Mouse (Mus musculus): ENCODE results near the gene Rtn4rl1. TPM values are rescaled to one million over a fixed set of nuclear protein-coding genes. Genes with fewer than 3 reads are reported as not detected.

Rtn4rl1 gene
- polyA plus RNA-seq, 1 experiment from 2014 or later, result 16.5 TPM

DNA sequence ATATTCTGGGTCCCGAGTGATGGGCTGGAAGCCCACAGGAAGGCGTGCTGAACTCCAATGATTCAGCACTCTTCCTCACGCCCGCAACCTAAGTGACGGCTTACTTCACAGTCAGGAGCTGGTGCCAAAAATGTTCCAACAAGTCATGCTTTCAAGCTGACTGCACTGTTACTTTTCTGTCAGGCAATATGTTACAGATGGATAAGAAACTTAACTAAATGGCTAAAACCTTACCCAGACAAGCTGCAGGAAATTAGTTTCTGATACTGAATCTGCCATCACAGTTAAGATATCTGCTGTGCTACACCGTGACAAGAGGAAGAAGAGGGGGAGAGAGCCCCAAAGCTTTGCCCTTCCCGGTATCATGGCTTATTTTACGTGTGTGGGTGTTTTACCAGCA lies 120.3 kb downstream of the Rtn4rl1 start:
- H3K27me3 ChIP-seq (ENCODE audit: control insufficient read depth, insufficient read depth, low read length), result no peaks in the 10 kb centered on the region
- 94% methylated on average over 8 of the region's 8 CpGs for WGBS
- H3K9me3 ChIP-seq (ENCODE audit: control insufficient read depth, low read length), result no peaks in the 10 kb centered on the region
- peaks cover 8% of the 10 kb centered on the region; the same call in 1 of the 2 replicates for H3K4me1 ChIP-seq (ENCODE audit: control insufficient read depth, insufficient read depth, low read length)
- DNase-seq, result no peak
- no peak overlapping the region for H3K4me3 ChIP-seq (replicated peaks; ENCODE audit: low read depth, low read length)
- H3K9ac ChIP-seq (replicated peaks; ENCODE audit: low read length), result no peak overlapping the region
- no peak overlapping the region for H3K27ac ChIP-seq (replicated peaks; ENCODE audit: low read depth, low read length)
- ATAC-seq (ENCODE audit: low FRiP score, low TSS enrichment), result no peak
- H3K4me2 ChIP-seq (ENCODE audit: low read length), result no peak overlapping the region
- peaks cover 59% of the 10 kb centered on the region for H3K36me3 ChIP-seq (ENCODE audit: control insufficient read depth, insufficient read depth, low read length)

MicroRNA genes within 50 kb of the gene (microRNA counts, 519-probe panel; counts per million panel counts)
- microRNA mmu-miR-132 (4,996 counts per million, percentile 49 among the panel's probes with 10 or more counts), microRNA mmu-miR-212 (not detected)

Small RNA genes within 50 kb of the gene (microRNA-seq; reads per million reads assigned to microRNA genes)
- gene Mir132, result 792 reads per million, percentile 79 among the genes with 10 or more reads in this experiment
- 40.7 reads per million, percentile 46 among the genes with 10 or more reads in this experiment for gene Mir212

Other genes starting within 250 kb of the Rtn4rl1 start
- gene Hic1, start 24.3 kb upstream of the Rtn4rl1 start, polyA plus RNA-seq (2014; fragmentation: Nextera tagmentation; extraction: Ambion mirVana), result 0.66 and 0.92 TPM in 2 replicates
- 15.4 and 20.2 TPM in 2 replicates for gene Ovca2, start 14.9 kb upstream of the Rtn4rl1 start, polyA plus RNA-seq (2014; fragmentation: Nextera tagmentation; extraction: Ambion mirVana)
- 13.7 and 14.8 TPM in 2 replicates for gene Dph1, start 2.5 kb upstream of the Rtn4rl1 start, polyA plus RNA-seq (2014; fragmentation: Nextera tagmentation; extraction: Ambion mirVana)
- 48.3 and 50.0 TPM in 2 replicates for gene Rpa1, start 154.5 kb downstream of the Rtn4rl1 start, polyA plus RNA-seq (2014; fragmentation: Nextera tagmentation; extraction: Ambion mirVana)
- 9.5 and 12.0 TPM in 2 replicates for gene Smyd4, start 154.7 kb downstream of the Rtn4rl1 start, polyA plus RNA-seq (2014; fragmentation: Nextera tagmentation; extraction: Ambion mirVana)
- gene Serpinf1, start 228.9 kb downstream of the Rtn4rl1 start, polyA plus RNA-seq (2014; fragmentation: Nextera tagmentation; extraction: Ambion mirVana), result 2.7 and 38.5 TPM in 2 replicates
- gene Serpinf2, start 245.8 kb downstream of the Rtn4rl1 start, polyA plus RNA-seq (2014; fragmentation: Nextera tagmentation; extraction: Ambion mirVana), result not detected in 2 replicates